Mouse (Mus musculus): ENCODE measurements around the gene Slmap. TPM values are rescaled to one million over a fixed set of nuclear protein-coding genes. Genes with fewer than 3 reads are reported as not detected.
"Not testable (repeated sequence)": the region's sequence is repeated elsewhere in the genome, so short reads cannot be mapped to it uniquely, and the experiment has no call there.

Gene Slmap
- polyA plus RNA-seq, 1 experiment from 2014 or later = 17.2 TPM

GRCm38 (mm10) chr14:26406746-26407145 is 128.0 kb downstream of the Slmap start:
- Histone ChIP-seq H3K36me3 (no peaks in the 10 kb centered on the region), H3K4me1 (no peaks in the 10 kb centered on the region), H3K9me3 (replicated peaks) (no peaks in the 10 kb centered on the region), H3K27ac (no peak overlapping the region), H3K27me3 (ENCODE audit: low read depth, poor library complexity, severe bottlenecking) (no peaks in the 10 kb centered on the region), H3K4me3 (no peak overlapping the region)
- no peak for DNase-seq (ENCODE audit: low spot score)
- WGBS = 91% methylated on average over 7 of the region's 7 CpGs

GRCm38 (mm10) chr14:26398508-26399160 is 136.1 kb downstream of the Slmap start:
- Histone ChIP-seq H3K27ac (no peak overlapping the region), H3K4me3 (no peak overlapping the region), H3K27me3 (ENCODE audit: low read depth, poor library complexity, severe bottlenecking) (no peaks in the 10 kb centered on the region), H3K36me3 (peaks cover 3% of the 10 kb centered on the region; the same call in 1 of the 2 replicates), H3K9me3 (replicated peaks) (peaks cover 3% of the 10 kb centered on the region; the same call in 1 of the 2 replicates), H3K4me1 (no peaks in the 10 kb centered on the region)
- WGBS = 91% methylated on average over 7 of the region's 7 CpGs
- no peak for DNase-seq (ENCODE audit: low spot score)

GRCm38 (mm10) chr14:26391866-26392265 is 142.9 kb downstream of the Slmap start:
- Histone ChIP-seq H3K9me3 (replicated peaks) (peaks cover 3% of the 10 kb centered on the region; the same call in 1 of the 2 replicates), H3K27me3 (ENCODE audit: low read depth, poor library complexity, severe bottlenecking) (no peaks in the 10 kb centered on the region), H3K36me3 (peaks cover 3% of the 10 kb centered on the region; the same call in 1 of the 2 replicates), H3K27ac (no peak overlapping the region), H3K4me1 (0 out of 2 replicates have a peak, but pooled peaks cover 3% of the 10 kb centered on the region), H3K4me3 (no peak overlapping the region)
- 92% methylated on average over 13 of the region's 13 CpGs for WGBS
- no peak for DNase-seq (ENCODE audit: low spot score)

- DNase-seq (ENCODE audit: low spot score); H3K27ac ChIP-seq; H3K4me3 ChIP-seq; H3K9me3 ChIP-seq (replicated peaks); H3K4me1 ChIP-seq; H3K36me3 ChIP-seq; H3K27me3 ChIP-seq (ENCODE audit: low read depth, poor library complexity, severe bottlenecking): not testable (repeated sequence)
- 95% methylated on average over 2 of the region's 2 CpGs for WGBS
Observed at GRCm38 (mm10) chr14:26388961-26389360, 145.8 kb downstream of the Slmap start.

- not testable (repeated sequence) for H3K36me3 ChIP-seq; H3K9me3 ChIP-seq (replicated peaks); H3K4me3 ChIP-seq; H3K27me3 ChIP-seq (ENCODE audit: low read depth, poor library complexity, severe bottlenecking); DNase-seq (ENCODE audit: low spot score); H3K4me1 ChIP-seq; H3K27ac ChIP-seq
- 74% methylated on average over 5 of the region's 5 CpGs for WGBS
Observed at GRCm38 (mm10) chr14:26386999-26387398, 147.7 kb downstream of the Slmap start.

- WGBS = 90% methylated on average over 2 of the region's 2 CpGs
Observed at GRCm38 (mm10) chr14:26385659-26386058, 149.1 kb downstream of the Slmap start.

GRCm38 (mm10) chr14:26379071-26379470 is 155.7 kb downstream of the Slmap start:
- Histone ChIP-seq H3K9me3 (replicated peaks) (no peaks in the 10 kb centered on the region), H3K4me3 (no peak overlapping the region), H3K4me1 (no peaks in the 10 kb centered on the region), H3K27ac (no peak overlapping the region), H3K27me3 (ENCODE audit: low read depth, poor library complexity, severe bottlenecking) (no peaks in the 10 kb centered on the region), H3K36me3 (no peaks in the 10 kb centered on the region)
- 80% methylated on average over 3 of the region's 3 CpGs for WGBS
- peak; percentile 28 for DNase-seq (ENCODE audit: low spot score)

More at GRCm38 (mm10) chr14:26385659-26386058, 149.1 kb downstream of the Slmap start:
- H3K36me3 ChIP-seq; H3K4me3 ChIP-seq; H3K9me3 ChIP-seq (replicated peaks); H3K27ac ChIP-seq; H3K27me3 ChIP-seq (ENCODE audit: low read depth, poor library complexity, severe bottlenecking); H3K4me1 ChIP-seq; DNase-seq (ENCODE audit: low spot score): not testable (repeated sequence)

GRCm38 (mm10) chr14:26376652-26377051 is 158.1 kb downstream of the Slmap start:
- DNase-seq (ENCODE audit: low spot score) = peak; percentile 81

More at GRCm38 (mm10) chr14:26376652-26377051, 158.1 kb downstream of the Slmap start:
- no peaks in the 10 kb centered on the region for H3K27me3 ChIP-seq (ENCODE audit: low read depth, poor library complexity, severe bottlenecking)
- H3K4me3 ChIP-seq = no peak overlapping the region
- no peak overlapping the region for H3K27ac ChIP-seq
- WGBS = 9% methylated on average over 2 of the region's 2 CpGs
- no peaks in the 10 kb centered on the region for H3K4me1 ChIP-seq
- H3K9me3 ChIP-seq (replicated peaks) = no peaks in the 10 kb centered on the region
- no peaks in the 10 kb centered on the region for H3K36me3 ChIP-seq

Other genes with a start within 250 kb of the Slmap start
- gene Dennd6a, start 38.9 kb upstream of the Slmap start, polyA plus RNA-seq (2016; fragmentation: Nextera tagmentation; extraction: Ambion mirVana) = 32.9 and 33.2 TPM in 2 replicates
- 464 and 513 TPM in 2 replicates for gene Arf4, start 103.1 kb upstream of the Slmap start, polyA plus RNA-seq (2016; fragmentation: Nextera tagmentation; extraction: Ambion mirVana)
- gene Pde12, start 135.0 kb upstream of the Slmap start, polyA plus RNA-seq (2016; fragmentation: Nextera tagmentation; extraction: Ambion mirVana) = 12.6 and 12.9 TPM in 2 replicates
- gene Dnah12, start 158.3 kb upstream of the Slmap start, polyA plus RNA-seq (2016; fragmentation: Nextera tagmentation; extraction: Ambion mirVana) = not detected in 2 replicates